Mouse (Mus musculus): Measurements from ENCODE around the gene Chd9. TPM values are rescaled to one million over a fixed set of nuclear protein-coding genes. Genes with fewer than 3 reads are reported as not detected.

Gene Chd9
- total and polyA plus RNA-seq, 2 experiments from 2014 or later, result 103 to 112 TPM

DNA sequence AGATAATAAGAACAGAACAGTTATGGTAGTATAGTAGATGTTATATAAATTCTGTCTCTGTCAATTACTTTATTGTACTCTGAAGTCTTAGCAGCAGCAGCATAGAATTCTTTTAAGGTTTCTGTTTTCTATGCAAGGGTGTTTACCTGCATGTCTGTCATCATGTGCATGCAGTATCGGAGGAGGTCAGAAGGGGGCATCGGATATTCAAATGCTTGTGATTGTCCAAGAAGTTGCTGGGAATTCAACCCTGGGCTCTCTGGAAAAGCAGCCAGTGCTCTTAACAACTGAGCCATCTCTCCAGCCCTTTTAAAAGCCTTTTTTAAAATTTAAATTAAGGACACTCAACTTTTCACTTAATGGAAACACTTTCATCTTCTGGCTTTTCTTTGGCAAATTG lies 251.5 kb downstream of the Chd9 start:
- WGBS, result 95% methylated on average over 2 of the region's 2 CpGs
- H3K9ac ChIP-seq (replicated peaks; ENCODE audit: low read length), result no peak overlapping the region
- no peak overlapping the region for H3K4me3 ChIP-seq (ENCODE audit: low read length)
- ATAC-seq, result no peak
- H3K4me1 ChIP-seq (ENCODE audit: insufficient read depth, low read length), result no peaks in the 10 kb centered on the region
- H3K27me3 ChIP-seq (ENCODE audit: insufficient read depth, low read length), result no peaks in the 10 kb centered on the region
- H3K9me3 ChIP-seq (ENCODE audit: low read length), result no peaks in the 10 kb centered on the region
- DNase-seq (ENCODE audit: low spot score), result no peak
- no peak overlapping the region for H3K4me2 ChIP-seq (ENCODE audit: low read depth, low read length)
- H3K36me3 ChIP-seq (ENCODE audit: insufficient read depth, low read length), result peaks cover 15% of the 10 kb centered on the region; the same call in 1 of the 2 replicates
- H3K27ac ChIP-seq, result no peak overlapping the region
- no peak for TF ChIP-seq CTCF (IDR thresholded peaks at IDR 0.05; ENCODE audit: low read depth)

DNA sequence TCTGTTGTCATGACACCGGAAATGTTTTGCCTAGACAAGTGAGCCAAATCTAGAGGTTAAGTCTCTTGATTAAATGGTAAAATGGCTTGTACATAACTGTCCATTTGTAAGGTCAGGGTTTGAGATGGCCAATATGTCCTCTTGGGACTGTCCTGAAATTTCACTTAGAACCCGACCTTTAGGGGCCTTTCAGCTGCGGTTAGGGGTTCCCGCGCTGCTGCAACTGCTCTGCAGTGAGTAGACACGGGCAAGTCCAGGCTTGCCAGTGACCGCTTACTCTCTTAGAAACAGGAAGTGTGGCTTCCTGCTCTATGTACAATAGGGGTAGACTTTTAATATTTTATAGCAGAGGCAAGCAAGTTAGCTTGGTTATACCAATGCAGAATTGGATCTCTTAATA lies 253.8 kb downstream of the Chd9 start:
- Histone ChIP-seq H3K4me2 (ENCODE audit: low read depth, low read length) (no peak overlapping the region), H3K27ac (no peak overlapping the region), H3K4me1 (ENCODE audit: insufficient read depth, low read length) (no peaks in the 10 kb centered on the region), H3K4me3 (ENCODE audit: low read length) (no peak overlapping the region), H3K9ac (replicated peaks; ENCODE audit: low read length) (no peak overlapping the region), H3K27me3 (ENCODE audit: insufficient read depth, low read length) (no peaks in the 10 kb centered on the region), H3K36me3 (ENCODE audit: insufficient read depth, low read length) (peaks cover 25% of the 10 kb centered on the region; the same call in 1 of the 2 replicates), H3K9me3 (ENCODE audit: low read length) (no peaks in the 10 kb centered on the region)
- no peak for ATAC-seq
- no peak for TF ChIP-seq CTCF (IDR thresholded peaks at IDR 0.05; ENCODE audit: low read depth)
- DNase-seq (ENCODE audit: low spot score), result no peak
- WGBS, result 87% methylated on average over 7 of the region's 7 CpGs

DNA sequence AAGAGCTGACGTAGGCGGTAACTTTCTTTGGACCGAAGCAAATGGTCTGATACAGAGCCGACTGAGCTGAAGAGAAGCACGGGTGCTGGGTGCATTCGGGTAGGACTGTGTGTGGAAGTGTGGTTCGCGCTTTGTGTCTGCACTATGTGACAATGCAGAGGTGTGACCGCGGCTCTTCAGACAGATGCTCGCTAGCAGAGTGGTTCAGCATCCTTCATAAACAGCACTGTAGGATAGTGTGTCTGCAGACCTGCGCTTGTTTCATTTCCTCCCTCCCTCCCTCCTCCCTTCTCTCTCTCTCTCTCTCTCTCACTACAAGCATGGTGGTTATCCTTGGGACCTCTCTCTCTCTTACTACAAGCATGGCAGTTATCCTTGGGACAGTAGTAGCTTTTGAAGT lies 254.3 kb downstream of the Chd9 start:
- Histone ChIP-seq H3K9ac (replicated peaks; ENCODE audit: low read length) (no peak overlapping the region), H3K36me3 (ENCODE audit: insufficient read depth, low read length) (peaks cover 28% of the 10 kb centered on the region; the same call in 1 of the 2 replicates), H3K4me3 (ENCODE audit: low read length) (no peak overlapping the region), H3K4me1 (ENCODE audit: insufficient read depth, low read length) (no peaks in the 10 kb centered on the region), H3K27me3 (ENCODE audit: insufficient read depth, low read length) (no peaks in the 10 kb centered on the region), H3K4me2 (ENCODE audit: low read depth, low read length) (no peak overlapping the region), H3K9me3 (ENCODE audit: low read length) (no peaks in the 10 kb centered on the region), H3K27ac (no peak overlapping the region)
- TF ChIP-seq CTCF (IDR thresholded peaks at IDR 0.05; ENCODE audit: low read depth), result no peak
- WGBS, result 91% methylated on average over 12 of the region's 12 CpGs
- no peak for ATAC-seq
- DNase-seq (ENCODE audit: low spot score), result no peak

GRCm38 (mm10) chr8:91088452-91088851 lies 260.3 kb downstream of the Chd9 start:
- Histone ChIP-seq H3K9me3 (ENCODE audit: low read length) (no peaks in the 10 kb centered on the region), H3K27ac (no peak overlapping the region), H3K27me3 (ENCODE audit: insufficient read depth, low read length) (no peaks in the 10 kb centered on the region), H3K36me3 (ENCODE audit: insufficient read depth, low read length) (peaks cover 28% of the 10 kb centered on the region; the same call in 1 of the 2 replicates), H3K4me2 (ENCODE audit: low read depth, low read length) (no peak overlapping the region), H3K4me1 (ENCODE audit: insufficient read depth, low read length) (no peaks in the 10 kb centered on the region), H3K4me3 (ENCODE audit: low read length) (no peak overlapping the region), H3K9ac (replicated peaks; ENCODE audit: low read length) (no peak overlapping the region)
- DNase-seq (ENCODE audit: low spot score) (no peak), ATAC-seq (no peak)
- 96% methylated on average over 7 of the region's 7 CpGs for WGBS
- no peak for TF ChIP-seq CTCF (IDR thresholded peaks at IDR 0.05; ENCODE audit: low read depth)

- Histone ChIP-seq H3K36me3 (ENCODE audit: insufficient read depth, low read length) (peaks cover 28% of the 10 kb centered on the region; the same call in 1 of the 2 replicates), H3K9me3 (ENCODE audit: low read length) (no peaks in the 10 kb centered on the region), H3K27me3 (ENCODE audit: insufficient read depth, low read length) (no peaks in the 10 kb centered on the region), H3K4me2 (ENCODE audit: low read depth, low read length) (no peak overlapping the region), H3K27ac (no peak overlapping the region), H3K4me1 (ENCODE audit: insufficient read depth, low read length) (no peaks in the 10 kb centered on the region), H3K9ac (replicated peaks; ENCODE audit: low read length) (no peak overlapping the region), H3K4me3 (ENCODE audit: low read length) (no peak overlapping the region)
- 91% methylated on average over 2 of the region's 2 CpGs for WGBS
- no peak for TF ChIP-seq CTCF (IDR thresholded peaks at IDR 0.05; ENCODE audit: low read depth)
- no peak for DNase-seq (ENCODE audit: low spot score)
- ATAC-seq, result no peak
Observed at GRCm38 (mm10) chr8:91089601-91090000, 261.4 kb downstream of the Chd9 start.

GRCm38 (mm10) chr8:91094135-91094534 lies 266.0 kb downstream of the Chd9 start:
- no peak overlapping the region for H3K4me2 ChIP-seq (ENCODE audit: low read depth, low read length)

GRCm38 (mm10) chr8:91098106-91098505 lies 270.0 kb downstream of the Chd9 start:
- no peak overlapping the region for H3K27ac ChIP-seq
- no peaks in the 10 kb centered on the region for H3K4me1 ChIP-seq (ENCODE audit: insufficient read depth, low read length)
- no peak overlapping the region for H3K4me2 ChIP-seq (ENCODE audit: low read depth, low read length)
- no peak overlapping the region for H3K9ac ChIP-seq (replicated peaks; ENCODE audit: low read length)
- H3K36me3 ChIP-seq (ENCODE audit: insufficient read depth, low read length), result peaks cover 15% of the 10 kb centered on the region; the same call in 1 of the 2 replicates
- H3K4me3 ChIP-seq (ENCODE audit: low read length), result no peak overlapping the region
- H3K27me3 ChIP-seq (ENCODE audit: insufficient read depth, low read length), result no peaks in the 10 kb centered on the region
- DNase-seq (ENCODE audit: low spot score) (no peak), ATAC-seq (no peak)
- no peak for TF ChIP-seq CTCF (IDR thresholded peaks at IDR 0.05; ENCODE audit: low read depth)
- 89% methylated on average over 6 of the region's 6 CpGs for WGBS
- no peaks in the 10 kb centered on the region for H3K9me3 ChIP-seq (ENCODE audit: low read length)

More at GRCm38 (mm10) chr8:91094135-91094534, 266.0 kb downstream of the Chd9 start:
- no peak for ATAC-seq
- WGBS, result 87% methylated on average over 5 of the region's 5 CpGs
- Histone ChIP-seq H3K36me3 (ENCODE audit: insufficient read depth, low read length) (peaks cover 15% of the 10 kb centered on the region; the same call in 1 of the 2 replicates), H3K4me1 (ENCODE audit: insufficient read depth, low read length) (no peaks in the 10 kb centered on the region), H3K27ac (no peak overlapping the region), H3K9ac (replicated peaks; ENCODE audit: low read length) (no peak overlapping the region), H3K4me3 (ENCODE audit: low read length) (no peak overlapping the region), H3K27me3 (ENCODE audit: insufficient read depth, low read length) (no peaks in the 10 kb centered on the region), H3K9me3 (ENCODE audit: low read length) (no peaks in the 10 kb centered on the region)
- TF ChIP-seq CTCF (IDR thresholded peaks at IDR 0.05; ENCODE audit: low read depth), result no peak
- no peak for DNase-seq (ENCODE audit: low spot score)

Small RNA genes within 50 kb of the gene (microRNA-seq; reads per million reads assigned to microRNA genes)
- 0 reads per million in 2 experiments for gene Gm44382

Other genes with a start within 250 kb of the Chd9 start
- gene Gm19935, start 11.0 kb upstream of the Chd9 start, total RNA-seq (2014; rRNA removed), result 2.0 and 7.2 TPM in 2 replicates
- 3.9 and 5.5 TPM in 2 replicates for gene Gm19935, start 11.0 kb upstream of the Chd9 start, polyA plus RNA-seq (2015; fragmentation: Nextera tagmentation; extraction: Ambion mirVana)
- gene Rbl2, start 241.7 kb downstream of the Chd9 start, total RNA-seq (2014; rRNA removed), result 27.4 and 30.7 TPM in 2 replicates
- gene Rbl2, start 241.7 kb downstream of the Chd9 start, polyA plus RNA-seq (2015; fragmentation: Nextera tagmentation; extraction: Ambion mirVana), result 15.8 and 16.2 TPM in 2 replicates

All from hindbrain, postnatal 0 days (tissue).